Mouse (Mus musculus) left cerebral cortex, postnatal 14 days (tissue): ENCODE results near the gene Foxo1. TPM values are rescaled to one million over a fixed set of nuclear protein-coding genes. Genes with fewer than 3 reads are reported as not detected.

ENCODE experiments used
- DNase-seq, 2 experiments: peaks; one replicate each; pipeline ENCODE4 v3.0.0; 2021 to 2022; ENCODE audit warnings: low spot score in 2 of 2, mixed read lengths in 1 of 2
- intact Hi-C: fragments of 180-260 bp; cut with DNase I; formaldehyde crosslinking; loops from one replicate; pipeline ENCODE4 v1.15.1; 2025
- total RNA-seq, 2 experiments: library from RNA; stranded (reverse); gene quantifications; 2 replicates each; pipeline ENCODE4 v1.2.3; 2021

The Foxo1 gene
- total RNA-seq, 2 experiments from 2014 or later = 12.1 to 13.5 TPM

- intact Hi-C loops = loop anchor here (5.0 kb wide), 1 partner anchor 76 kb away; the partner anchor contains the start of gene Foxo1
- no peak for DNase-seq
Measured at GRCm38 (mm10) chr3:52343270-52344070, 75.3 kb downstream of the Foxo1 start.

- no peak for DNase-seq
- intact Hi-C loops = no loop called here
Measured at GRCm38 (mm10) chr3:52345881-52346280, 77.7 kb downstream of the Foxo1 start.

DNA sequence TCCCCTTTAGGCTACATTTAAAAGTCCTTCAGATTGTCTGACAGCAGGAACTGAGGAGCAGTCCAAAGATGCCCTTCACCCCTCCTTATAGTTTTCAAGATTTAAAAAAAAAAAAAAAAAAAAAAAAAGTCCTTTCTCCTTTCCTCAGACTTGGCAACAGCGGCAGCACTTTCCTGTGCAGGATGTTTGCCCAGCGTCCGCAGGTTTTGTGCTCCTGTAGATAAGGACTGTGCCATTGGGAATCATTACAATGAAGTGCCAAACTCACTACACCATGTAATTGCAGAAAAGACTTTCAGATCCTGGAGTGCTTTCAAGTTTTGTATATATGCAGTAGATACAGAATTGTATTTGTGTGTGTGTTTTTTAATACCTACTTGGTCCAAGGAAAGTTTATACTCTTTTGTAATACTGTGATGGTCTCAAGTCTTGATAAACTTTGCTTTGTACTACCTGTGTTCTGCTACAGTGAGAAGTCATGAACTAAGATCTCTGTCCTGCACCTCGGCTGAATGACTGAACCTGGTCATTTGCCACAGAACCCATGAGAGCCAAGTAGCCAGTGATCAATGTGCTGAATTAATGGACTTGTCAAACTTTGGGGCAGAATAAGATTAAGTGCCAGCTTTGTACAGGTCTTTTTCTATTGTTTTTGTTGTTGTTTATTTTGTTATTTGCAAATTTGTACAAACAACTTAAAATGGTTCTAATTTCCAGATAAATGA is 79.0 kb downstream of the Foxo1 start:
- intact Hi-C loops = no loop called here
- no peak for DNase-seq

DNA sequence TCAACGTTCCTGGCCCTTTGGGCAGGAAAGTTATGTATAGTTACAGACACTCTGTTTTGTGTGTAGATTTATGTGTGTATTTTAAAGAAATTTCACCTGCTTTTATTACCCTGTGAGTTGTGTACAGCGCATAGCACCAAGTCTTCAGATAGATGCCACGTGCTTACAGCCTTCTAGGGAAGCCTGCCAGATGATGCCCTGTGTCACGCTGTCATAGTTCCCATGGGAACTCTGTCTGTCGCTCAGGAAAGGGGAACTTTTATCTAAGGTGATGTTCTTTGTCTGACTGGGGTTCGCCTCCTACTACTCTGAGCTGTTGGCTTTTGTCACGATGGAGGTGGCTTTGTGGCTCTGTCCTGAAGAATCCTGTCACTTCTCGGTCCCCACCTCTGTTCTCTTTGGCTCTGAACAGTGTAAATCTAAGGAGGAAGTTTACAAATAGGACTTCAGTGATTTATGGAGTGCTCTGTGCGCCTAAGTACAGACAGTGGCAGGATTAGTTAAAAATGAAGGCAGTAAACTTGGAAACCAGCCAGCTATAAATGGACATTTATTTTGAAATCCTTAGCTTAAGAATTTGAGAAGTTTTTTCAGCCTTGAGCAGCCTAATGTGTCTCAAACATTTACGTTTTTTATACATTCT is 80.0 kb downstream of the Foxo1 start:
- intact Hi-C loops = no loop called here
- DNase-seq = no peak

DNA sequence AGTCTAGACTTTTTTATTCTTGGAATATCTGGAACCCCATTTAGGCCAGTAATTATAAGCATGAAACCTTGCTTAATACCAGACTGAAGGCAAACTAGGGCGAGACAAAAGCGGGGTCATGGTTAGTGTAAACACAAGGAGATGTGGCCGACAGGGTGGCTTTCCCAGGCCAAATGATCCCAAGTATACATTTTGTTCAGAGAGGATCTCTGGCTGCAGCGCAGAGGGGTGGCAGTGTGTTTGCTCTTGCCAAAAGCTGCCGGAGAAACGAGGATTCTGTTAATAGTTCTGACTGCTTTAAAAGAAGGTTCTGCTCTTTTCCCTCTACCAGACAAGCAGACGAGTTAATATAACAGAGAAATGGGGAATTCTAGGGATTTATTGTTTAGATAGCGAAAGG is 82.5 kb downstream of the Foxo1 start:
- no peak for DNase-seq
- intact Hi-C loops = no loop called here

- intact Hi-C loops = no loop called here
- DNase-seq = no peak
Measured at GRCm38 (mm10) chr3:52351901-52352300, 83.8 kb downstream of the Foxo1 start.

- intact Hi-C loops = no loop called here
- DNase-seq = no peak
Measured at GRCm38 (mm10) chr3:52354203-52354602, 86.1 kb downstream of the Foxo1 start.

DNA sequence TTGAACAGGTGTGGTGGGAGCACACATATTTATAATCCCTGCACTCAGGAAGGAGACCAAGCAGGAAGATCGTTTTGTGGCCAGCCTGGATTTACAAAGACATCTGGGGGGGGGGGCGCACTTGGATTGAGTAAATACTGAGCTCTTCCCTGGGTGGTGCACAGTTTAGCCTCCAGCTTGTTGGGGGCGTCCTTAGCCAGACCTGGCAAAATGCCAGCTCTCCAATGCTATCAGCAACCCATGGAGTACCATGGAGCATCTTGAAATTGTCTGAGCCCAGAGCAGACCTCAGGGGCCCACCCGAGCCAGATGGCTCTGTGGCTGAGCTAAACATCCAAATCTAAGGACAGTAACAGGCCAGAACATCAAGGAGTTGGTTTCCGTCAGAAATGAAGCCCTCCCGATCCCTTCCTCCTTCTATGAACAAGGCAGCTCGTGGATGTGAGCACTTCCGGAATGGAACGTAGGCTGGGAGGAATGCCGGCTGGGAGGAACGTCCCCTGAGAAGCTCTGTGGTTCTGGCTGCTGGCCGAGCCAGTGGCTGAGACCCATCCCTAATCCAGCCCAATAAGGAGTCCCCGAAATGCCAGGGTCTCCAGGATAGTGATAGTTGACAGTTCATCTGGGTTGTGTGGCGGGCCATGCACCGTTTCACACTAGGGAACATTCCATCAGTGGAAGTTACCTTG is 89.3 kb downstream of the Foxo1 start:
- DNase-seq = no peak
- intact Hi-C loops = no loop called here

GRCm38 (mm10) chr3:52364576-52364975 is 96.4 kb downstream of the Foxo1 start:
- intact Hi-C loops = no loop called here
- no peak for DNase-seq

GRCm38 (mm10) chr3:52369204-52369603 is 101.1 kb downstream of the Foxo1 start:
- intact Hi-C loops = no loop called here
- no peak for DNase-seq

GRCm38 (mm10) chr3:52369881-52370428 is 101.8 kb downstream of the Foxo1 start:
- intact Hi-C loops = no loop called here
- DNase-seq = no peak

DNA sequence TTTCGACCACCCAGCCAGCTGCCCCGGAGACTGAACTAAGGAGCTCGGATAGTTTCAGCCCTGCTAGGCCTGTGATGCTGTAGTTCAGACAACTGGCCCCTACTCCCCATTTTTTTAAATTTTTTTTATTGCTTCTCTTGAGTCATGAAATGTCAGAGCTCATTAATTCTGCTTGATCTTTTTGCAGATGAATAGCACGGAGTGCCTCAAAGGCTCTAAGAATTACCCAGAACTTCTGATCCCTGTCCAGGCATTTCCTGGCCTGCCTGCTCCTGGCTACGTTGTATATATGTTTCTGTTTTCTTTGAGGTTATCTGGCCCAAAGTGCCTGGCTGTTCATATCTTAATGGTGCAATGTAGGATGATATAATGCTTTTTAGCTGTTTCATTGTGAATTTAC is 108.8 kb downstream of the Foxo1 start:
- DNase-seq = no peak
- intact Hi-C loops = no loop called here

DNA sequence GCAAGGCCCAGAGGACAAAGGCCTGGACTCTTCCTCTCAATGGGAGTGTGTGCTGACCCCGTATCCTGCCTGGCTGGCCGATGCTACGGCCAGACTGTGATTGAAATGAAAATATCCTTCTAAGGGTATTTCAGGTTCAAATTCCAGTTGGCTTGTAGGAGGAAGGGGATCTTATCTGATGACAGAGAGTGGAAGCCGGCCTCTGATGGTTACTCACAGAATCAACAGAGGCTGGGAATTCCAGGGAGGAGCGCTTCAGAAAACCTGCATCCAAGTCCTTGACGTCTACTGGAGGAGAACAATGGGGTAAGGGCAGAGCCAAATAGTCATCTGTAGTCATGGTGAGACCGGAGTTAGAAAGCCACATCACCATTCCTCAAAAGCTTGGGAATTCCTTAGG is 115.2 kb downstream of the Foxo1 start:
- no peak for DNase-seq
- intact Hi-C loops = no loop called here

- intact Hi-C loops = no loop called here
- DNase-seq = no peak
Measured at GRCm38 (mm10) chr3:52386343-52386742, 118.2 kb downstream of the Foxo1 start.

DNA sequence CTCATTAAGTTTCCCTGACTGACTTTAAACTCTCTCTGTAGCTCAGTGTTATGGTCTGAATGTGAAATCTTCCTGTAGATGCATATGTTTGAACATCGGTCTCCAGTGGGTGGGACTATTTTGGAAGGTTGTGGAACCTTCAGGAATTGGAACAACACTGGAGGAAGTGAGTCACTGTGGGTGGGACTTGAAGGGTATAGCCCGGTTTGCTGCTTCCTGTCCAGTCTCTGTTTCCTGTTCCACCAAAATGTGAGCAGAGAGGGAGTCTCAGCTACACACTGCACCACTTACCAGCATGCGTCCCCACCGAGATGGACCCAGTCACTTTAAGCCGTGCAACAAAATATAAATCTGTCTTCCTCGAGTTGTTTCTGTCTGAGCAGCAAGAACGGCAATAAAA is 122.2 kb downstream of the Foxo1 start:
- intact Hi-C loops = no loop called here
- no peak for DNase-seq

GRCm38 (mm10) chr3:52390766-52391665 is 122.9 kb downstream of the Foxo1 start:
- no peak for DNase-seq
- intact Hi-C loops = no loop called here

DNA sequence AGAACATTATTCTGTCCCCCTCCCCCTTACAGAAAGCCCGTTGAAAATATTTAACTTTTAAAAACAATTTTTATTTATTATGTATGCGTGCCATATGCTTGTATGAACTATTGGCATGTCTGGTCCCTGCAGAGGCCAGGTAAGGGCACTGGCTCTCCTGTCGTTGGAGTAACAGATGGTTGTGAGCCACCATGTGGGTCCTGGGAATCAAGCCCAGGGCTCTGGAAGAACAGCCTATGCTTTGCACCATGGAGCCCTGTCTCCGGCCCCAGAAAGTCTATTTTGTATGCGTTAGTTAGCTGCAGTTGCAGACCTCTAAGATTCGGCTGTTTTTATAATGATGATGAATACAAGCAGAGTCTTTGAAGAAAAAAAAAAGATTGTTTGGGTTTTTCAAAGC is 123.8 kb downstream of the Foxo1 start:
- no peak for DNase-seq
- intact Hi-C loops = no loop called here

GRCm38 (mm10) chr3:52392521-52392920 is 124.4 kb downstream of the Foxo1 start:
- intact Hi-C loops = no loop called here

GRCm38 (mm10) chr3:52393171-52393570 is 125.0 kb downstream of the Foxo1 start:
- intact Hi-C loops = no loop called here
- DNase-seq = no peak

More at GRCm38 (mm10) chr3:52392521-52392920, 124.4 kb downstream of the Foxo1 start:
- no peak for DNase-seq
